Mouse (Mus musculus) mouse trophoblast stem cell (cell line): Measurements from ENCODE around the gene Cacng8.

Source experiments
- in situ Hi-C, 2 experiments: fragments of 300-500 bp; cut with MseI, MboI; formaldehyde crosslinking; loops; 2 replicates in 1 of 2; 3 replicates in 1 of 2; pipeline ENCODE4 v1.15.1; 2025

The Cacng8 gene

GRCm38 (mm10) chr7:3390413-3391080 is at the start of gene Cacng8:
Cacng8 (plus strand) TSS chr7:3390683.
- in situ Hi-C loops: no loop called here

GRCm38 (mm10) chr7:3343861-3344260 is 46.6 kb upstream of the Cacng8 start:
- in situ Hi-C loops: no loop called here

GRCm38 (mm10) chr7:3345301-3345700 is 45.2 kb upstream of the Cacng8 start:
- in situ Hi-C loops: no loop called here

GRCm38 (mm10) chr7:3347366-3348287 is 42.9 kb upstream of the Cacng8 start:
- in situ Hi-C loops: no loop called here

GRCm38 (mm10) chr7:3348326-3348725 is 42.2 kb upstream of the Cacng8 start:
- in situ Hi-C loops: no loop called here

GRCm38 (mm10) chr7:3349775-3350174 is 40.7 kb upstream of the Cacng8 start:
- in situ Hi-C loops: no loop called here

- in situ Hi-C loops: no loop called here
Measured at GRCm38 (mm10) chr7:3351536-3351935, 38.9 kb upstream of the Cacng8 start.

GRCm38 (mm10) chr7:3354850-3355249 is 35.6 kb upstream of the Cacng8 start:
- in situ Hi-C loops: no loop called here

GRCm38 (mm10) chr7:3360678-3361077 is 29.8 kb upstream of the Cacng8 start:
- in situ Hi-C loops: no loop called here

GRCm38 (mm10) chr7:3365547-3366279 is 24.8 kb upstream of the Cacng8 start:
- in situ Hi-C loops: no loop called here

- in situ Hi-C loops: no loop called here
Measured at GRCm38 (mm10) chr7:3366705-3367516, 23.6 kb upstream of the Cacng8 start.

- in situ Hi-C loops: no loop called here
Measured at GRCm38 (mm10) chr7:3367569-3367968, 22.9 kb upstream of the Cacng8 start.

- in situ Hi-C loops: no loop called here
Measured at GRCm38 (mm10) chr7:3368311-3368710, 22.2 kb upstream of the Cacng8 start.

- in situ Hi-C loops: no loop called here
Measured at GRCm38 (mm10) chr7:3369189-3369588, 21.3 kb upstream of the Cacng8 start.

- in situ Hi-C loops: no loop called here
Measured at GRCm38 (mm10) chr7:3370407-3370806, 20.1 kb upstream of the Cacng8 start.

- in situ Hi-C loops: no loop called here
Measured at GRCm38 (mm10) chr7:3372376-3372775, 18.1 kb upstream of the Cacng8 start.

GRCm38 (mm10) chr7:3373754-3374153 is 16.7 kb upstream of the Cacng8 start:
- in situ Hi-C loops: no loop called here

GRCm38 (mm10) chr7:3376831-3377230 is 13.7 kb upstream of the Cacng8 start:
- in situ Hi-C loops: no loop called here

GRCm38 (mm10) chr7:3382123-3382522 is 8.4 kb upstream of the Cacng8 start:
- in situ Hi-C loops: no loop called here

- in situ Hi-C loops: no loop called here
Measured at GRCm38 (mm10) chr7:3384807-3385319, 5.6 kb upstream of the Cacng8 start.
